Mouse (Mus musculus): Measurements from ENCODE around the gene Zfp651.

GRCm38 (mm10) chr9:121786359-121786758, 27.2 kb downstream of the Zfp651 start:
- no peak for TF ChIP-seq POLR2A (IDR thresholded peaks at IDR 0.05; ENCODE audit: low read depth, low read length)
- no peak for TF ChIP-seq CTCF (IDR thresholded peaks at IDR 0.05; ENCODE audit: borderline replicate concordance, insufficient read depth, low read length)

All from embryonic fibroblast, embryonic 13.5 days (primary cell).